Mouse (Mus musculus) CD4-positive helper T cell, adult 2 months (primary cell): ENCODE data around the gene Ctf1.

ENCODE experiments used
- DNase-seq: peaks from one replicate; pipeline ENCODE4 v3.0.0-alpha.2; 2012; ENCODE audit warnings: low read depth, missing footprints, low spot score

The Ctf1 gene

GRCm38 (mm10) chr7:127712461-127713385 lies at the start of gene Ctf1:
Gene Ctf1, plus strand, starts transcription at chr7:127712736.
- peak; percentile 58 for DNase-seq

GRCm38 (mm10) chr7:127662926-127663325 lies 49.6 kb upstream of the Ctf1 start:
- no peak for DNase-seq

GRCm38 (mm10) chr7:127666066-127666654 lies 46.4 kb upstream of the Ctf1 start:
- DNase-seq = no peak

- no peak for DNase-seq
Measured at GRCm38 (mm10) chr7:127666679-127667078, 45.9 kb upstream of the Ctf1 start.

GRCm38 (mm10) chr7:127667171-127667570 lies 45.4 kb upstream of the Ctf1 start:
- DNase-seq = no peak

- no peak for DNase-seq
Measured at GRCm38 (mm10) chr7:127671880-127672774, 40.4 kb upstream of the Ctf1 start.

- DNase-seq = no peak
Measured at GRCm38 (mm10) chr7:127672776-127673175, 39.8 kb upstream of the Ctf1 start.

- DNase-seq = peak; percentile 74
Measured at GRCm38 (mm10) chr7:127674977-127675376, 37.6 kb upstream of the Ctf1 start.

GRCm38 (mm10) chr7:127675391-127675811 lies 37.1 kb upstream of the Ctf1 start:
- DNase-seq = no peak

GRCm38 (mm10) chr7:127677077-127677476 lies 35.5 kb upstream of the Ctf1 start:
- peak; percentile 46 for DNase-seq

GRCm38 (mm10) chr7:127677609-127678008 lies 34.9 kb upstream of the Ctf1 start:
- no peak for DNase-seq

GRCm38 (mm10) chr7:127678811-127679210 lies 33.7 kb upstream of the Ctf1 start:
- no peak for DNase-seq

GRCm38 (mm10) chr7:127680541-127680940 lies 32.0 kb upstream of the Ctf1 start:
- DNase-seq = no peak

- no peak for DNase-seq
Measured at GRCm38 (mm10) chr7:127681888-127682553, 30.5 kb upstream of the Ctf1 start.

- no peak for DNase-seq
Measured at GRCm38 (mm10) chr7:127685304-127686018, 27.1 kb upstream of the Ctf1 start.

GRCm38 (mm10) chr7:127686740-127687449 lies 25.6 kb upstream of the Ctf1 start:
- DNase-seq = no peak

- no peak for DNase-seq
Measured at GRCm38 (mm10) chr7:127688935-127689334, 23.6 kb upstream of the Ctf1 start.

GRCm38 (mm10) chr7:127689626-127690280 lies 22.8 kb upstream of the Ctf1 start:
- DNase-seq = no peak

GRCm38 (mm10) chr7:127691221-127691989 lies 21.1 kb upstream of the Ctf1 start:
- DNase-seq = no peak
